Mouse (Mus musculus) liver, embryonic 15.5 days (tissue): ENCODE data around the gene Mast3. TPM values are rescaled to one million over a fixed set of nuclear protein-coding genes. Genes with fewer than 3 reads are reported as not detected.
"Not testable (repeated sequence)": the region's sequence is repeated elsewhere in the genome, so short reads cannot be mapped to it uniquely, and the experiment has no call there.

Experiments
- ATAC-seq: fragments of 200-750 bp; cut with Nextera tagmentation; 2 replicates; pipeline ENCODE4 v1.8.0; 2017; ENCODE audit warnings: moderate number of reproducible peaks, mild to moderate bottlenecking, moderate library complexity; ENCODE audit not compliant: insufficient read depth
- H3K27ac ChIP-seq: fragments of 300-500 bp; sonication (generic); replicated peaks from 2 replicates; pipeline ENCODE4 v1.5.1; 2015; ENCODE audit warnings: mild to moderate bottlenecking, inconsistent platforms
- H3K27me3 ChIP-seq: fragments of 300-500 bp; sonication (generic); 2 replicates; pipeline ENCODE4 v1.6.1; 2015; ENCODE audit warnings: mild to moderate bottlenecking, inconsistent platforms
- H3K36me3 ChIP-seq: fragments of 300-500 bp; sonication (generic); replicated peaks from 2 replicates; pipeline ENCODE4 v1.6.1; 2015; ENCODE audit warnings: moderate library complexity, mild to moderate bottlenecking, inconsistent platforms
- H3K4me1 ChIP-seq: fragments of 300-500 bp; sonication (generic); replicated peaks from 2 replicates; pipeline ENCODE4 v1.6.1; 2015; ENCODE audit warnings: inconsistent platforms
- H3K4me2 ChIP-seq: fragments of 300-500 bp; sonication (generic); 2 replicates; pipeline ENCODE4 v1.6.1; 2015; ENCODE audit warnings: moderate library complexity, mild to moderate bottlenecking, inconsistent platforms
- H3K4me3 ChIP-seq: fragments of 300-500 bp; sonication (generic); replicated peaks from 2 replicates; pipeline ENCODE4 v1.5.1; 2015; ENCODE audit warnings: mild to moderate bottlenecking, inconsistent platforms
- H3K9ac ChIP-seq: fragments of 300-500 bp; sonication (generic); 2 replicates; pipeline ENCODE4 v1.6.1; 2015; ENCODE audit warnings: moderate library complexity, mild to moderate bottlenecking, inconsistent platforms
- H3K9me3 ChIP-seq: fragments of 300-500 bp; sonication (generic); replicated peaks from 2 replicates; pipeline ENCODE4 v1.6.1; 2016; ENCODE audit warnings: inconsistent platforms
- WGBS: fragments of 180-500 bp; shearing (Covaris S2); methylation state at CpG from one replicate; pipeline ENCODE4 v1.1.7; 2015; ENCODE audit warnings: mixed read lengths; ENCODE audit not compliant: insufficient replicate concordance; 5-methylcytosine and 5-hydroxymethylcytosine counted together
- polyA plus RNA-seq: library from polyadenylated mRNA; unstranded; fragments of >200 nt; fragmentation: Nextera tagmentation; extraction: Ambion mirVana; gene quantifications from 2 replicates; pipeline ENCODE4 v1.2.1, GENCODE M21; 2015

Mast3 gene
- polyA plus RNA-seq, 1 experiment from 2014 or later: 6.7 TPM

DNA sequence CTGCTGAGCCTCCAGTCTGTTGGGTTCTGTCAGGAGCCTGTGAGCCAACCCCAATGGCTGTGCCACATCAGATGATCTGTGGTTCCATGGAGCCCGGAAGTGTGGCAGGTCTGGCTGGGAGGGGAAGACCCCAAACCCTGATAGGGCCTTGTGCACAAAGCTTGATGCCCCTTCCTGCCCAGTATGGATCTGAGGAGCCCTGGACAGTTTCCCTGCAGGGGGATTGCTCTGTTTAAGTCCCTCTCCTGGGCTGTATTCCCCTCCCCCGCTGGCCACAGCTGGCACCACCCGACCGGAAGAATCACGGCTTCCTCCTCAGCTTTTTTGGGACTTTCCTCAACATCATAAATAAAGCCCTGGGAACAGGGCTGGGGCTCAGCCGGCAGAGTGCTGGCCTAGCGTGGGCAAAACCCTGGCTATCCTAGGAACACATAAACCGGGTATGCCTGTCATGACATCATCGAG, 28.2 kb upstream of the Mast3 start:
- Histone ChIP-seq H3K36me3 (peaks cover 37% of the 10 kb centered on the region), H3K4me2 (0 out of 2 replicates have a peak overlapping the region, but pooled peaks have one; percentile 7), H3K4me1 (peaks cover 66% of the 10 kb centered on the region), H3K9ac (peak overlapping the region; percentile 21; the same call in 1 of the 2 replicates), H3K4me3 (no peak overlapping the region), H3K27me3 (no peaks in the 10 kb centered on the region), H3K9me3 (no peaks in the 10 kb centered on the region), H3K27ac (peak overlapping the region; percentile 46)
- WGBS: 33% methylated on average over 9 of the region's 9 CpGs
- no peak for ATAC-seq

DNA sequence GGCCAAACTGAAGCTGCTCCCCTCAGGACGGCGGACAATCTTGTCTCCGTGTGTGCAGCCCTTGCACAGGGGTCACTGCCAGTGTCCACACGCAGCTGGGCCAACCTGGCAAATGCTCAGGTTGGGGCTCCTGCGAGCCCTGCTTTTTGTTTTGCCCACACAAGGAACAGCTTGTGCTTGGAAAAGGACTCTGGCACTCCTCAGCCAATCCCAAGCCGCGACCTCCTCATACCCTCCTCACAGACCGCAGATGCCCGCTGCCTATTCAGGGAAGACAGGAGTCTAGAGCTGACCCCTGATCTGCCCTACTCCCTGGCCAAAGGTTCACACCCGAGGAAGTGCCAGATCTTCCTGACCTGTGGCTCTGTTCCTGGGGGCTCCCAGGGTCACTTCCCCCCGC, 27.5 kb upstream of the Mast3 start:
- Histone ChIP-seq H3K4me2 (no peak overlapping the region), H3K27me3 (no peaks in the 10 kb centered on the region), H3K27ac (no peak overlapping the region; the same call in 1 of the 2 replicates), H3K9ac (0 out of 2 replicates have a peak overlapping the region, but pooled peaks have one; percentile 21), H3K9me3 (no peaks in the 10 kb centered on the region), H3K36me3 (peaks cover 34% of the 10 kb centered on the region), H3K4me3 (no peak overlapping the region), H3K4me1 (peaks cover 59% of the 10 kb centered on the region)
- no peak for ATAC-seq
- 75% methylated on average over 11 of the region's 11 CpGs for WGBS

DNA sequence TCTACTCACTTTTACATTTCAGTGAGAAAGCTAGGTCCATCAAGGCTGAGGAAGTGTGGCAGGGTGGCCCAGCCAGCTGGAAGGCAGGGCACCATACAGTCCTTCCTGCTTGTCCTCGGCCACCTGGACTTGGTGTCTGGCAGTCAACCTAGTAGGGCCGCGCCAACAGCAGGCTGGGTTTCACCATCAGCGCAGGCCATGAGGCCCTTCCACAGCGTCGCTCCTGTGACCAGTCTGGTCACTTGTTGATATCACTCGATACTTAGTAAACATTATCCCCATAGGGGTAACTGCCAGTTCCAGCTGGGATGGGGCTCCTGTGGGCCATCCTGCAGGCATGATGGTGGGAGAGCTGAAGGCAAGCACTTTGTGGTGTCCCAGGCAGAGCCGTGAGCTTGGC, 26.7 kb upstream of the Mast3 start:
- no peak for ATAC-seq
- Histone ChIP-seq H3K27ac (no peak overlapping the region), H3K4me3 (no peak overlapping the region), H3K27me3 (no peaks in the 10 kb centered on the region), H3K9ac (no peak overlapping the region), H3K36me3 (peaks cover 25% of the 10 kb centered on the region), H3K4me1 (peaks cover 50% of the 10 kb centered on the region), H3K4me2 (no peak overlapping the region), H3K9me3 (0 out of 2 replicates have a peak, but pooled peaks cover 4% of the 10 kb centered on the region)
- WGBS: 83% methylated on average over 8 of the region's 8 CpGs

DNA sequence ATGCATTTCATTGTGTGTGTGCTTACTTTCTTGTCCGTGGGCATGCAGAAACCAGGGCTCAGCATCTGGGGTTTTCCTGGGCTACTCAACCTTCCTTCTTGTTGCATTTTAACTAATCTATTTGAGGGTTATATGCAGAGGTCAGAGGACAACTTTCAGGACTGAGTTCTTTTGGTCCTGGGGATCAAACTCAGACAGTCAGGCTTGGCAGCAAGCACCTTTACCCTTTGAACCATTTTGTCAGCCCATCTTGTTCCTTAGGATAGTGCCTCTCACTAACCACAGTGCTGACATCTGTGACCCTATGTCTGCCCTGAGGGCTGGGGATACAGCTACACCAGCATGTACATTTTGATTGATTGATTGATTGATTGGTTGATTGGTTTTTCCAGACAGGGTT, 22.9 kb upstream of the Mast3 start:
- WGBS: 64% methylated on average over 1 of the region's 1 CpGs
- Histone ChIP-seq H3K4me1 (peaks cover 13% of the 10 kb centered on the region), H3K4me2 (no peak overlapping the region), H3K27me3 (no peaks in the 10 kb centered on the region; the same call in 1 of the 2 replicates), H3K27ac (no peak overlapping the region), H3K9me3 (0 out of 2 replicates have a peak, but pooled peaks cover 4% of the 10 kb centered on the region), H3K4me3 (no peak overlapping the region), H3K9ac (no peak overlapping the region), H3K36me3 (no peaks in the 10 kb centered on the region)
- ATAC-seq: no peak

DNA sequence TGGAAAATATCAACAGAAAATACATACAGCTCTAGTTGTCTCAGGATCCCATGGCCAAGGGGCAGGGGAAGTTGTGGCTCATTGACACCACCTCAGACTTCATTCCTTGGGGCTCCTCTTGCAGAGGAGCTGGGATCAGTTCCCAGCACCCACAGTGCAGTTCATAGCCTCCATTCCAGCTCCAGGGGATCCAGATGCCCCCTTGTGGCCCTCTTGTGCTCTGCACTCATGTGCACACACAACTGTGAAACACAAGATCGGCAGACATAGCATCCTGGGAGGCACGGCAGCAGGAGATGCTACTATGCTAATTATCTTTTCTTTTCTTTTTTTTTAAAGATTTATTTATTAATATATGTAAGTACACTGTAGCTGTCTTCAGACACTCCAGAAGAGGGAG, 22.2 kb upstream of the Mast3 start:
- Histone ChIP-seq H3K4me2 (no peak overlapping the region), H3K4me3 (no peak overlapping the region), H3K27me3 (no peaks in the 10 kb centered on the region; the same call in 1 of the 2 replicates), H3K36me3 (no peaks in the 10 kb centered on the region), H3K9me3 (0 out of 2 replicates have a peak, but pooled peaks cover 4% of the 10 kb centered on the region), H3K9ac (no peak overlapping the region), H3K4me1 (peaks cover 8% of the 10 kb centered on the region), H3K27ac (no peak overlapping the region)
- 86% methylated on average over 2 of the region's 2 CpGs for WGBS
- ATAC-seq: no peak

DNA sequence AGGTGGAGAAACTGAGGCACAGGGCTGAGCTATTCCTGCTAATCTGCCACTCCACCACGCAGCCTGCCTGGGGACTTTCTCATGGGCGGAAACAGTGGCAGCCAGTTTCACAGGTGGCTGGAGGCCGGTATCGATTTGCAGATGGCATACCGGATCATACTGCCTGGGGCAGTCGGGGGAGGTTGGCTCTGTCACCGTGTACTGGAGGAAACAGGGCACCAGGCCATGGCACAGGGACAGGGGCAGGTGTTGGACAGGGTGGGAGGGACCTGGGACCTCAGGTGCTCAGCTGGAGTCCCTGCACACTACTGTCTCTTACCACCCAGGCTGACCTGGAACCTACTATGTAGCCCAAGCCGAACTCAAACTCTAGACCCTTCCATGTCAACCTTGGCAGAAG, 21.0 kb upstream of the Mast3 start:
- Histone ChIP-seq H3K4me1 (peaks cover 15% of the 10 kb centered on the region), H3K4me2 (no peak overlapping the region)
- 71% methylated on average over 8 of the region's 8 CpGs for WGBS

DNA sequence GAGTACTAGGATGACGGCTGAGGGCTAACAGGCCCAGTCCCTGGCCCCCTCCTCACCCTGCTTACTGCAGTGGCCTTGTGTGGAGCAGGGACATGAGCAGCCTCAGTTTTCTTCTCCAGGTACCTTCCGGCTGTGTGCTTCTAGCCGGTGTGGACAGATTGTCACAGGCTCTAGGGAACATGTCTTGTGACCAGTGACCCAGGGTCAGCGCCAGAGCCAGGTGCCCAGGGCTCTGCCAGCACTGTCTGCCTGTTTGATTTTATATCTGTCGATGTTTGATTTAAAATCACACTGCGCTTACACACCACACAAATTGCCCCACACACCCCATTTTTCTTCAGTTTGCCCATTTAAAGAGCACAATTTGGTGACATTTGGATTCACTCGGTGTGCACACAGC, 18.9 kb upstream of the Mast3 start:
- Histone ChIP-seq H3K4me3 (no peak overlapping the region), H3K36me3 (no peaks in the 10 kb centered on the region), H3K27me3 (peaks cover 24% of the 10 kb centered on the region), H3K9ac (no peak overlapping the region), H3K27ac (no peak overlapping the region), H3K4me1 (peaks cover 26% of the 10 kb centered on the region), H3K4me2 (no peak overlapping the region), H3K9me3 (0 out of 2 replicates have a peak, but pooled peaks cover 4% of the 10 kb centered on the region)
- no peak for ATAC-seq
- 75% methylated on average over 7 of the region's 7 CpGs for WGBS

More for the DNA sequence above, 21.0 kb upstream of the Mast3 start:
- no peak for ATAC-seq
- H3K4me3 ChIP-seq: no peak overlapping the region
- no peak overlapping the region for H3K9ac ChIP-seq
- H3K9me3 ChIP-seq: 0 out of 2 replicates have a peak, but pooled peaks cover 4% of the 10 kb centered on the region
- H3K36me3 ChIP-seq: no peaks in the 10 kb centered on the region
- peaks cover 4% of the 10 kb centered on the region for H3K27me3 ChIP-seq
- H3K27ac ChIP-seq: no peak overlapping the region

DNA sequence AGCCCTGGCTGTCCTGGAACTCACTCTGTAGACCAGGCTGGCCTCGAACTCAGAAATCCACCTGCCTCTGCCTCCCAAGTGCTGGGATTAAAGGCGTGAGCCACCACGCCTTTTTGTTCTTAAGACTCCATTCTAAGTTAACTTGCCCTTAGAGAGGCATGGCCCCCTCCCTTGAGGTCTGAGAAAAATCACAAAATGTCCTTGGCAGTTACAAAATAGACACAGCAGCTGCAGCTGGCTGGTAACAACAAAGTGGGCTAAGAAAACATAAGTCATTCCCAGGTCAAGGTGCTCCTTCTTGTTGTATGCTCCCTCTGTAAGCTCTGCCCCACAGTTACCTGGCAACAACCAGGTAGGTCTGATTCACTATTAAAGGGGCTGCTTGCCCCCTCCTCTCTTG, 17.7 kb upstream of the Mast3 start:
- not testable (repeated sequence) for H3K9me3 ChIP-seq, H3K9ac ChIP-seq, H3K36me3 ChIP-seq, H3K27ac ChIP-seq, H3K4me3 ChIP-seq, H3K4me2 ChIP-seq, ATAC-seq
- Histone ChIP-seq H3K27me3 (peaks cover 34% of the 10 kb centered on the region), H3K4me1 (peaks cover 26% of the 10 kb centered on the region)
- 78% methylated on average over 3 of the region's 3 CpGs for WGBS

DNA sequence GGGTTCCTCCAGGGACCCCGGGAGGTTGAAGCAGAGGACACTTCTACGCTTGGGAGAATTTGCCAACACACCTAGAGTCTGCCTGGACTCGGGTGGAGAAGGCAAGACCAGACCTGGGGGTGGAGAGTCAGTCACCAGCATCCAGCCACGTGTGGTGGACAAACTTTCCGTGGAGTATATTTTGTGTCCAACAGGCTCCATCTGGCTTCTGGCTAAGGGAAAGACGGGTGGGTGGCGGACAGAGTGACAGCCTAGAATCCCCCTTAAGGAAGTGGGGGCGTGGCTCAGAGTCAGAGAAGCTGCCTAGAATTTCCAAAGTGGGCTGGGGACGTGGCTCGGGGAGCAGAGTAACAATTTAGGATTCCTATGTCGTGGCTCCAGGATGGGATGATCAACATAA, 17.1 kb upstream of the Mast3 start:
- ATAC-seq: no peak
- peaks cover 30% of the 10 kb centered on the region for H3K4me1 ChIP-seq
- H3K36me3 ChIP-seq: no peaks in the 10 kb centered on the region
- H3K4me3 ChIP-seq: no peak overlapping the region
- no peak overlapping the region for H3K9ac ChIP-seq
- peak overlapping the region; percentile 26 for H3K4me2 ChIP-seq
- 47% methylated on average over 11 of the region's 11 CpGs for WGBS
- H3K27me3 ChIP-seq: peaks cover 40% of the 10 kb centered on the region
- H3K9me3 ChIP-seq: 0 out of 2 replicates have a peak, but pooled peaks cover 3% of the 10 kb centered on the region
- peak overlapping the region; percentile 20; the same call in 1 of the 2 replicates for H3K27ac ChIP-seq

DNA sequence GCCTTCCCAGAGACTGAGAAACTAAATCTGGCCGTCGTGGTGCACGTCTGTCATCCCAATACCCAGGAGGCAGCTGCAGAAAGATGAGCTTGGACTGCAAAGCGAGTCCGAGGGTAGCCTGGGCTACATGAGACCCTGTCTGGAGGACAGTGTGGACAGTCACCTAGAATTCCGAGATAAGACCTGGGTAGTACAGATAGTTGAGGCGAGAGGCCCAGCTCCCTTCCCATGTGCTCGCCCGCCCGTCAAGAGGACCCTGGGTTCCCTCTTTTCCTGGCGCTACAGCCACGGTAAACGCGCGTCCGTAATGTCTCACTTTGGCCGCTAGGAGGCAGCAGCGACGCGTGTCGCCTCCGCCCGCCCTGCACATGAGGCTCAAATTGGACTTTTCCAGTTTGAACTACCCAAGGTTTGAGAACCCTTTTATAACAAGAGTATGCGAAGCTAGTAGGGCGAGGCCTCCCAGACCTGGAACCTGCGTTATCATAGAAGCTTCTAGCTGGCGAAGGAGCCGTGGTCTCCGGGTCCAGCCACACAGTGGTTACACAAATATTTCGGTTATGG, 16.6 kb upstream of the Mast3 start:
- peak overlapping the region; percentile 20; the same call in 1 of the 2 replicates for H3K27ac ChIP-seq
- H3K9ac ChIP-seq: no peak overlapping the region
- peak overlapping the region; percentile 26 for H3K4me2 ChIP-seq

DNA sequence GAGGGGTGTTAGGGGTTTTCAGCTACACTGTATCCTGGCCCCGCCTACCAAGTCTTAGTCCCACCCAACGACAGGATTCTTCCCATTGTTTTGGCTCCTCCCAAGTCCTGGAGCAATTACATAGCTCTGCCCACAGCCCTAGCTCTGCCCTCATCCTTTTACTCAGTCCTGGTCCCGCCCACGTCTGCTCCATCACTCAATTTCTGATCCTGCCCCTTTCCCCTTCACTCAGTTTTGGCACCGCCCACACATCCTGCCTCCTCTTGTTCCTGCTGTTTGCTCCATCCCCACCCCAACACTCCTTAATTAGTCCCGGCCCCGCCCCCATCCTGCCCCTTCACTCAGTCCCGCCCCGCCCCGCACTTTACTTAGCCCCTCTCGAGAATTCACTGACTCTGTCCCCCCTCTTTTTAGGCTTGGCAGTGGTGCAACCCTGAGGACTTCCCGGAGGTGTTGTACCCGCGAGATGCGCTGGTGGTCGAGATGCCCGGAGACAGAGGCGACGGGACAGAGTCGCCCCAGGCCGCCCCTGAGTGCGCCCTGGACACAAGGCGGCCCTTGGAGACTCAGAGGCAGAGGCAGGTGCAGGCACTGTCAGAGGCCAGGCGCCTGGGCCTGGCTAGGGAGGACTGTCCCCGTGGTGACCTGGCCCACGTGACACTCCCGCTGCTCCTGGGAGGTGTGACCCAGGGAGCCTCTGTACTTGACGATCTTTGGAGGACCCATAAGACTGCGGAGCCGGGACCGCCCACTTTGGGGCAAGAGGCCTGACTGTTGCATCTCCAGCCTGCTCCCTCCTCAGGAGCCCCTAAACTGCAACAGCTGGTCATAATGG, 15.5 kb upstream of the Mast3 start:
- peaks cover 39% of the 10 kb centered on the region for H3K4me1 ChIP-seq
- peak overlapping the region; percentile 45 for H3K4me2 ChIP-seq
- H3K9me3 ChIP-seq: no peaks in the 10 kb centered on the region
- 13% methylated on average over 31 of the region's 31 CpGs for WGBS
- H3K36me3 ChIP-seq: no peaks in the 10 kb centered on the region
- no peak overlapping the region for H3K27ac ChIP-seq
- ATAC-seq: peak; percentile 51
- peaks cover 56% of the 10 kb centered on the region for H3K27me3 ChIP-seq
- no peak overlapping the region for H3K9ac ChIP-seq
- no peak overlapping the region for H3K4me3 ChIP-seq

More for the DNA sequence above, 16.6 kb upstream of the Mast3 start:
- no peak overlapping the region for H3K4me3 ChIP-seq
- no peaks in the 10 kb centered on the region for H3K36me3 ChIP-seq
- H3K27me3 ChIP-seq: peaks cover 45% of the 10 kb centered on the region
- 0 out of 2 replicates have a peak, but pooled peaks have one; percentile 19 for ATAC-seq
- peaks cover 35% of the 10 kb centered on the region for H3K4me1 ChIP-seq
- no peaks in the 10 kb centered on the region for H3K9me3 ChIP-seq
- 14% methylated on average over 30 of the region's 30 CpGs for WGBS
